Mouse (Mus musculus): ENCODE measurements around the gene Bmpr2.

DNA sequence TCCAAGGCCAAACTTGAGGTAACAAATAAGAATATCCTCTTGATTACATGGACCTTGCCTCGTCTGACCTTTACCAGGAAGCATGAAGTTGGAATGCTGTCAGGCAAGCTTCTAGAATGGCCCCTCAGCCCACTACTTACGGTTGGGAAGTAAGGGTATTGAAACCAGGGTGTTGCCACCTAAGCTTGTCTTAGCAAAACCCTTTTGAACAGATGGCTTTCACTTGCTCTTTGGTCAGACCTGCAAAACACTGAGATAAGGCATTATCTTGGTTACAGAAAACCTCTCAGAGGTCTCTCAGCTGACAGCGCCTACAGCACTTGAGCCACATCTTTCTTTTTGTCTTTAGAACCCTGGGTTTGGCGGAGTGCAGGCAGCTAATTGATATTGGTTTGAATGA, 130.8 kb downstream of the Bmpr2 start:
- TF ChIP-seq CTCF (IDR thresholded peaks at IDR 0.05; ENCODE audit: control insufficient read depth, insufficient read depth, low read length) (no peak), POLR2A (IDR thresholded peaks at IDR 0.05; ENCODE audit: borderline replicate concordance, control insufficient read depth, low read depth, low read length) (no peak)
